Mouse (Mus musculus): ENCODE results near the gene Eps8l3. TPM values are rescaled to one million over a fixed set of nuclear protein-coding genes. Genes with fewer than 3 reads are reported as not detected.
"Not testable (repeated sequence)": the region's sequence is repeated elsewhere in the genome, so short reads cannot be mapped to it uniquely, and the experiment has no call there.

Eps8l3 gene
- polyA plus RNA-seq, 1 experiment from 2014 or later, result 0.38 TPM

DNA sequence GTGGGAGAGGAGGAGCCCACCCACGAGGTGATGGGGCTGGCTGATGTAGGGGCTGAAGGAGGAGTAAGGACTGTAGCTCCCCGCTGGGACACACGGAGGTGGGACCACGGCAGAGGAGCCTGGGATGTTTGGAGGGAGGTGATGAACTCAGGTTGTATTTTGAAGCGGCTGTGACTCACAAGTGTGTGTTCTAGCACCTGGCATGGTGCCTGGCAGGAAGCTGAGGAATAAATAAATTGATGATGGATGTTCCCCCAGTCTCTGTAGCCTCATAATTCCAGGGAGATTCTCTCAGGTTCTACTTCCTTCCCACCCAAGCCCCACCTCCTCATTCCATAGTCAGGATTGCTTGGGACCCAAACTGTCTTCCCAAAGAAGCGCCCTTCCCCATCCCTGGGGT lies 1.8 kb upstream of the Eps8l3 start:
- H3K27ac ChIP-seq, result no peak overlapping the region
- no peak overlapping the region for H3K4me3 ChIP-seq
- H3K9me3 ChIP-seq, result no peaks in the 10 kb centered on the region
- WGBS, result 66% methylated on average over 6 of the region's 6 CpGs
- no peaks in the 10 kb centered on the region for H3K27me3 ChIP-seq
- no peak overlapping the region for H3K4me2 ChIP-seq (replicated peaks)
- 0 out of 2 replicates have a peak, but pooled peaks cover 5% of the 10 kb centered on the region for H3K4me1 ChIP-seq
- no peaks in the 10 kb centered on the region for H3K36me3 ChIP-seq
- no peak for ATAC-seq (ENCODE audit: low FRiP score, low read depth)
- H3K9ac ChIP-seq, result no peak overlapping the region

DNA sequence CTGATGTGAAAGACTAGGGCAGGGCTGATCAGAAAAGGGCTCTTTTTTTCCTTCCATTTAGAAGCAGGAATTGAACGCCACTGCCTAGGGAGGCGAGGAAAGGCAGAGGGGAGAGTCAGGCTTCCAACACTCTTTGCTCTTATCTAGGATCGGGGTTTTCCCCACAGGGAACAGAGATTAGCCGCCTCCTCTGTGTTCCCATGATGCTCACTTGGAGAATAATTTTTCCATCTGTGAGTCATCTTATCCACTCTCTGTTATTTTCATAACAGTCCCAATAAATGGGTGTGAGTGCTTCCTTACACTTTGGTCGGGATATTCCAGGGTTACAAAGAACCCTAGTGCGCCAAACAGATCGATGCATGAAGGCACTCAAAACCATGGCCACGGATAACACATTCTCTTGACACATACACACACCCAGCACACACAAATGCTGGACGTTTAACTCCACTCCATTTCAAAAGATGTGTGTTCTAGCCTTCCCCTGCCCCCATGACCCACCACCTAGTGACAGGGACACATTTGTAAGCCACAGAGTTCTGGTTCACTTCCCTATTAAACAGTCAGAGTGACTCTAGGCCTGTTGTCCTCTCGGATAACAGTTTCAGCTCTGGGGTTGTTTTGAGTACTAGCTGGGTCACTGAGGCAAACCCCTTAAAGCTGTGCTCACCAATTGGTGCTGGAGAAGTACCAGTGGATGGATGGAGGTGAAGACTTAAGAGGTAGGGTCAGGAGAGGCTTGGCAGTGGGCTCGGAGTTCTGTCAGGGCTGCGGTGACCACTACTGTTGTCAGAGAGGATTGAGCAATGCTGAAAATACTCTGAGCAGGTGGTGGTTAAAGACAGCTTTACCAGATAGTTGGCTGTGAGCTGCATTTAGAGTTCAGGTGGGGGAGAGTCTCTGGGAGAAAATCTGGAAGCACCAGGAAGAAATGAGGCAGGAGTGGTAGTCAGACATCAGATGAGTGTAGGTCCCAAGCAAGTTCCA lies 1.0 kb downstream of the Eps8l3 start:
- H3K4me3 ChIP-seq, result no peak overlapping the region
- no peak for ATAC-seq (ENCODE audit: low FRiP score, low read depth)

DNA sequence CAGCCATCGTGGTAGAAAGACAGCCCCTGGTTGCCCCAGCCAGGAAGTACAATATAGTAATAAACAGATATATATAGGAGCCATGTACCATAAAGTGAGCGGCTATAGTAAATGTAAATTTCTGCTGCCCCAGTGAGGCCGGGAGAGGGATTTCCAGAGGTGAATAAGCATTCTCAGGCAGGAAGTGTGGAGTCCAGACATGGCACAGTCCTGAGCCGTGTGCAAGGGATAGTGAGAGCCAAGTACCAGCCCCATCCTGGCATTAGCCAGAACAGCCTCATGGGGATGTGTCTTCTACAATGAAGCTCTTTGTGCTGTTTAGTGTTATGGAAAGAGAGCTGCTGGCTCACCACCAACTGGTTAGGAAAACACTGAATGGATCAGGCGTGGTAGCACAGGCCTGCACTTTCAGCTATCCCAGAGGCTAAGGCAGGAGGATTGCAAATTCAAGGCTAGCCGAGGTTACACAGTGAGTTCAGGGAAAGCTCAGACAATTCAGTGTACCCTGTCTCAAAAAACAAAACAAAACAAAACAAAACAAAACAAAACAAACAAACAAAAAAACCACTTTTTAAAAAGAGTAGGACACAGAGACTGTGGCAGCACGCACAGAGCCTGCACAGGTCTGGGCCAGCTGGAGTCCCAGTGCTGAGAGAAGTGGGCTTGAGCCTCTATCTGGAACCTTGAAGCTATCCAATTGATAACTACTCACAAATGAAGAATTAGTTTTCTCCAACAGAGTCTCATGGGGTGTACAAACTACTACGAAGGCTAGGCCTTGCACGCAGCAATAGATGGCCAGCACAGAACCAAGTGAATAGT lies 10.9 kb downstream of the Eps8l3 start:
- 0 out of 2 replicates have a peak, but pooled peaks cover 7% of the 10 kb centered on the region for H3K4me1 ChIP-seq
- no peaks in the 10 kb centered on the region for H3K9me3 ChIP-seq
- no peak overlapping the region for H3K9ac ChIP-seq
- H3K36me3 ChIP-seq, result peaks cover 13% of the 10 kb centered on the region; the same call in 1 of the 2 replicates
- WGBS, result 77% methylated on average over 9 of the region's 9 CpGs
- H3K4me3 ChIP-seq, result no peak overlapping the region
- H3K27me3 ChIP-seq, result no peaks in the 10 kb centered on the region
- peak; percentile 88 for ATAC-seq (ENCODE audit: low FRiP score, low read depth)
- H3K27ac ChIP-seq, result peak overlapping the region; percentile 39; the same call in 1 of the 2 replicates
- no peak overlapping the region for H3K4me2 ChIP-seq (replicated peaks)

More for the DNA sequence above, 1.0 kb downstream of the Eps8l3 start:
- no peak overlapping the region for H3K9ac ChIP-seq
- WGBS, result 82% methylated on average over 12 of the region's 12 CpGs
- H3K36me3 ChIP-seq, result no peaks in the 10 kb centered on the region
- H3K4me1 ChIP-seq, result 0 out of 2 replicates have a peak, but pooled peaks cover 2% of the 10 kb centered on the region
- H3K4me2 ChIP-seq (replicated peaks), result no peak overlapping the region
- no peaks in the 10 kb centered on the region for H3K9me3 ChIP-seq
- no peak overlapping the region for H3K27ac ChIP-seq
- H3K27me3 ChIP-seq, result no peaks in the 10 kb centered on the region

DNA sequence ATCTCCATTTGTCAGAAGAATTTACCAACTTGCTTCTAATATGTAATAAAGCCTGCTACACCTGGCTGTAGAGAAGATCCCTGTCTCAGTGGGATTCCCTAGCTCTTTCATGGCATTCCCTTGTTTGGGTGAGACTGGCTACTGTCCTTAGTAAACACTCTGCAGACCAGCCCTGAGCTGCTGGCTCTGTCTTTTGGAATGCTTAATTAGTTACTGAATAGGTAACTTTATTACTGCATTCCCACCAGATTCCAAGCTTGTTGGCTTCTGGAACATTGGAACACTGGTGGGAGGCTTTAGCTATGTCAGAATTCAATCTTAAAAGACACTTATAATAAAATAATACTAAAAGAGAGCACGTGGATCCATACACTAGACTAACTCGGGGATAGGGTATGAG lies 12.2 kb downstream of the Eps8l3 start:
- not testable (repeated sequence) for H3K4me1 ChIP-seq; H3K9ac ChIP-seq; H3K4me3 ChIP-seq; H3K9me3 ChIP-seq; ATAC-seq (ENCODE audit: low FRiP score, low read depth); H3K27ac ChIP-seq; H3K4me2 ChIP-seq (replicated peaks); H3K27me3 ChIP-seq
- H3K36me3 ChIP-seq, result peaks cover 17% of the 10 kb centered on the region; the same call in 1 of the 2 replicates
- 90% methylated on average over 2 of the region's 2 CpGs for WGBS

DNA sequence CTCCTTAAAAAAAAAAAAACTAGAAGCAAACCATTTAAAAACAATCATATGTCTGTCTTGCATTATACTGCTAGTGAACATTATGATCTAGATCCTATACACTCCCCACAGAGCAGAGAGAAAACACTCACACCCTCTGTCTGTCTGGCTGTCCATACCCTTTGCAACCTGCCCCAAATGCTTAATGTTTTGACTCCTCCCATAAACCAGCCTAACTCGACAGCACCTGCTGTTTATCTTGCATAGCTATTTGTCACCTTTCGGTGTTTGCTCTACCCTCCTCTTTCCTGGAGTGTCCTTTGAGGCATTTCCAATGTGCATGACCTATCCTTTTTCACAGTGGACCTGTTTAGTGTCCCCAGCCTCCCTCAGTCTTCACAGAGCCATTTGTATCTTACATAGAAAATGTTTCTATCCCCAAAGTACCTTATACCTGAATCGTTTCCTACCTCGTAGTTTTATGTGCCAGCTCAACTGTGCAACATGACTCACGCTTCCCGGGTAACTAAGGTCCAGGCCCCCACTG lies 18.2 kb downstream of the Eps8l3 start:
- Histone ChIP-seq H3K36me3 (peaks cover 45% of the 10 kb centered on the region), H3K4me1 (peaks cover 9% of the 10 kb centered on the region), H3K9me3 (no peaks in the 10 kb centered on the region), H3K27ac (no peak overlapping the region), H3K4me3 (peak overlapping the region; percentile 77), H3K4me2 (replicated peaks) (peak overlapping the region; percentile 76), H3K27me3 (no peaks in the 10 kb centered on the region), H3K9ac (peak overlapping the region; percentile 88)
- WGBS, result 12% methylated on average over 6 of the region's 6 CpGs
- ATAC-seq (ENCODE audit: low FRiP score, low read depth), result 0 out of 2 replicates have a peak, but pooled peaks have one; percentile 1

DNA sequence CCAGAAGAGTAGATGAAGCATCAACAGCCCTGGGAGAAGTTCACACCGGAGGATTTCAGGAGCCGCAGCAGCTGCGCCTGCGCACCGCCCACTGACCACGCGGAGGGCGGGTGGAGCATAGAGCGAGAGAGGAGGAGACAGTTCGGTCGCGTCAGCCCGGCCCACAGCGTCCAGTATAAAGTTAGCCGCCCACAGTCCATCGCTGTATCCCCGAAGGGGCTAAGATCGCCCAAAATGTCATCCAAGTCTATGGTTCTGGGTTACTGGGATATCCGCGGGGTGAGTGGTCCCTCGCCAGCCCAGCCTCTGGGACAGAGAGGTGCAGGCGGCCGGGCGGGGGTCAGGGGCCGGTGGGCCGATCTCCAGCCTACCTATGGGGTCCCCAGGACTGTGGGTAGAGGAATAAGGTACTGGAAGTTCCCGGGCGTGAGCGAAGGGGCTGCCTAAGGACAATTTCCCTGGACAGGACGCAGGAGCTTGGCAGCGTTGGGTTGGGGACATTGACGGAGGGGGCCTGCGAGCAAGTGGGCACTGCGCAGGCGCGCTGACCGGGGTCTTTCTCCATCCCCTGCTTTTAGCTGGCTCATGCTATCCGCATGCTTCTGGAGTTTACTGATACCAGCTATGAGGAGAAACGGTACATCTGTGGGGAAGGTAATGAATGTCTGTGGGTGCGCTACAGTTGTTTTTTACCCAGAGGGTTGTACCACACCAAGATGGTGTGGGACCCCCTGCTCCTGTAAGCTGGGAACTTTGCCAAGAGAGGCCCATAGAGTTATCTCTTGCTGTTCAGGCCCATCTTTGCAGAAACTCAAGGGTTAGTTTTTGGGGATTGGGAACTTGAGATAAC lies 18.9 kb downstream of the Eps8l3 start, which contains the start of gene Gstm5:
Gstm5 (plus strand) TSS at position 102 of the 850 bp plus-strand sequence.
- 3% methylated on average over 40 of the region's 40 CpGs for WGBS
- Histone ChIP-seq H3K27ac (peak within 1 kb of the TSS; percentile 65), H3K9me3 (no peaks in the 10 kb centered on the region), H3K36me3 (peaks cover 45% of the 10 kb centered on the region), H3K4me1 (peaks cover 9% of the 10 kb centered on the region), H3K4me3 (peak within 1 kb of the TSS; percentile 77), H3K4me2 (replicated peaks) (peak within 1 kb of the TSS; percentile 76), H3K9ac (peak within 1 kb of the TSS; percentile 88), H3K27me3 (no peaks in the 10 kb centered on the region)
- peak; percentile 98 for ATAC-seq (ENCODE audit: low FRiP score, low read depth)

DNA sequence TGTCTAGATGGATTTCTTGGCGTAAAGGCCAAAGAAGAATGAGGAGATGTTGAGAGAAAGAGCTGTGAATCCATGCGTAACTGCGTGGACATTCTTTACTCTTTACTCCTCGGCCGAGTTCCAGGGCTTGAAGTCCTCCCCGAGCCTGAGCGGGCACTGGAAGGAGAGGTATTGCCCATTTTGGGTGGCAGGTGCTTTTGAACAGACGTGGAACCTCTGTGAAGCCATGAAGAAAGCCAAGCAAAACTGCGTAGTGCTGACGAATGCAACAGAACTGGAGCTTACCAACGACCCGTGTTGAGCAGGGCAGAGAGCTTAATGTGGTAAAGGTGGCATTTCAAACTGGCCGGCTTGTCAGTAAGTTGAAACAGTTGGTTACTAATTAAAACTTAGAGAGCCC lies 21.7 kb downstream of the Eps8l3 start:
- H3K27me3 ChIP-seq, result no peaks in the 10 kb centered on the region

DNA sequence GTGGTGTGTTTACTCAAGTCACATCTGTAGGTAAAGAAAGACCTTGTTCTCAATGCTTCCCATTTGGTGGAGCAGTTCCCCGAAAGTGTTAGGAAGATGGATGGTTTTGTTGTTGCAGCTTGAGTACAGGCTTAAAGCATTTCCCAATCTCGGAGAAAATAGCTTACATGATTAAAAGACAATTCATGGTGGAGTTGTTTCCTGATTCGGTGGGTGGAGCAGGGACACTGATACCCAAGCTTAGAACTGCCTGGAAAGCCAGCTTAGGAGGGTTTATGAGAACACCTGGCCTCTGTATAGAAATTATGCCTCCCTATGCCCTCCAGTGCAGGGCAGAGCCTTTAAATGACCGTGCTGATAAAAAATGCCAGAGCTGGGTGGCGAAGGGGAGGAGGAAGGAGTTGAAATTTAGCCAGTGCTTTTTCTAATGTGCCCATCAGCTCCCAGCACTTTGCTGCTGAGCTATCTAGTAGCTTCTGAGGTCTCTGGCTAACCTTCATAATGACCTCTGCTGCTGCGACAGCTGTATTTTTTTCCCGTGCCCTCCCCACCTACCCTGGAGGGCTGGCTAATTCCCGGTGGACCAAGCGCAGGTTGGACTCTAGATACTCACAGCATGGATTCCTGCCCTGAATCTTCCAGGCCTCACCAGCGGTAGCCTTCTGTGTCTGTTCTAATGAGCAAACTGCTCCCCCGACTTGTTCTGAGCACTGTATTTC lies 24.1 kb downstream of the Eps8l3 start:
- Histone ChIP-seq H3K4me3 (no peak overlapping the region), H3K4me2 (replicated peaks) (no peak overlapping the region), H3K27me3 (no peaks in the 10 kb centered on the region), H3K9me3 (no peaks in the 10 kb centered on the region), H3K36me3 (peaks cover 28% of the 10 kb centered on the region), H3K27ac (no peak overlapping the region), H3K9ac (no peak overlapping the region), H3K4me1 (peaks cover 10% of the 10 kb centered on the region)
- no peak for ATAC-seq (ENCODE audit: low FRiP score, low read depth)
- WGBS, result 49% methylated on average over 11 of the region's 11 CpGs

More for the DNA sequence above, 21.7 kb downstream of the Eps8l3 start:
- Histone ChIP-seq H3K4me3 (no peak overlapping the region), H3K9ac (no peak overlapping the region), H3K36me3 (peaks cover 28% of the 10 kb centered on the region), H3K4me2 (replicated peaks) (no peak overlapping the region), H3K27ac (no peak overlapping the region), H3K4me1 (peaks cover 14% of the 10 kb centered on the region), H3K9me3 (no peaks in the 10 kb centered on the region)
- no peak for ATAC-seq (ENCODE audit: low FRiP score, low read depth)
- 93% methylated on average over 13 of the region's 13 CpGs for WGBS

DNA sequence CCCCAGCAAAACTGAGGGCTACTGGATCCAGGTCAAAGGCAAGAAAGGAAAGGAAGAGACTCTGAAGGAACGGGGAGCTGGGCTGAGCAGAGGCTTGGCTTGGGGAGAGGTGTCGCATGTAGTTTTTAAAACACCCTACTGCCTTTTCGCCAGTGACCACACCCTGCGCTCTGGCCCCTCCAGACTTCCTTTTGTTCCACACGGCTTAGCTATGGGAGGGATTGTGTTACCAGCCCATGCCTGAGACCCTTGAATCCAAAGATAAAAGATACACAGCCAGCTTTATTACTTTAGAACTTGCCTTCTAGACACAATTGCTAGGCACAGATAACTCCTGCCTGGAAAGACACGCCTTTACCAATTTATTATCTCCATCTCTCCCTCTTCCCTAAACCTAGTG lies 28.9 kb downstream of the Eps8l3 start:
- ATAC-seq (ENCODE audit: low FRiP score, low read depth), result no peak
- peaks cover 5% of the 10 kb centered on the region for H3K4me1 ChIP-seq
- 51% methylated on average over 6 of the region's 6 CpGs for WGBS
- no peak overlapping the region for H3K27ac ChIP-seq
- H3K9me3 ChIP-seq, result no peaks in the 10 kb centered on the region
- no peak overlapping the region for H3K4me2 ChIP-seq (replicated peaks)
- no peaks in the 10 kb centered on the region for H3K36me3 ChIP-seq
- H3K9ac ChIP-seq, result no peak overlapping the region
- no peak overlapping the region for H3K4me3 ChIP-seq
- no peaks in the 10 kb centered on the region for H3K27me3 ChIP-seq

DNA sequence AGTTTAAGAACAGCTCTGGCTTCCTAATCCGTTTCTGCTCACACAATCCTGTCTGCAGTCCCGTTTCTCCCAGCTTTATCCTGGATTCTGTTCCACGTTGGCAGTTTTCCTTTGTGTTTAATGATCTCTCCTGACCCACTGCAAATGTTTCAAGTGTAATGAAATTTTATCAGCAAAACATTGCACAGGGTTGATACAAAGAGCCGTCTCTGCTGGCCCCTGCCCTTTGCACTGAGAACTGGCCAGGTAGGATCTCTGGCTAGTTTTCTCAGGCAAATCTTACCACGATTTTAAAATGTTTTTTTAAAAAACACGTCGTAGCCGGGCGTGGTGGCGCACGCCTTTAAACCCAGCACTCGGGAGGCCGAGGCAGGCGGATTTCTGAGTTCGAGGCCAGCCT lies 39.6 kb downstream of the Eps8l3 start:
- Histone ChIP-seq H3K4me3 (no peak overlapping the region), H3K4me1 (no peaks in the 10 kb centered on the region), H3K27me3 (no peaks in the 10 kb centered on the region), H3K27ac (no peak overlapping the region), H3K36me3 (no peaks in the 10 kb centered on the region), H3K9ac (no peak overlapping the region), H3K9me3 (no peaks in the 10 kb centered on the region), H3K4me2 (replicated peaks) (no peak overlapping the region)
- no peak for ATAC-seq (ENCODE audit: low FRiP score, low read depth)
- 79% methylated on average over 15 of the region's 15 CpGs for WGBS

DNA sequence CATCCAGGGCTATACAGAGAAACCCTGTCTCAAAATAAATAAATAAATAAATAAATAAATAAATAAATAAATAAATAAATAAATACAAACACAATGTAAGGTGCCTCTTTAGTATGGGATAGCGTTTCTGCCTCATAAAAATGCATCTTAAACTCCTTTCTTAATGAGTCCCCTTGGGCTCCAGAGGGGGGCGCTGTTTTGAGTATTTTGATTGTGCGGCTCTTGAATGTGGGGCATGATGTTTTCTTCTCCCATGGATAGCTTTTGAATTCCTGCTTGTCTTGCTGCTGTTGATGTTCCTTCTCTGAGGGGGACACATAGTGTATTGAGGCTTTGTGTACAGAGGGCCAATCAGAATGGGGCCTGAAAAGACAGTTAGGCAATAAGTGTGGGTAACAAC lies 40.1 kb downstream of the Eps8l3 start:
- Histone ChIP-seq H3K27me3 (no peaks in the 10 kb centered on the region), H3K4me1 (no peaks in the 10 kb centered on the region), H3K27ac (no peak overlapping the region), H3K9me3 (no peaks in the 10 kb centered on the region), H3K36me3 (no peaks in the 10 kb centered on the region), H3K4me2 (replicated peaks) (no peak overlapping the region), H3K9ac (no peak overlapping the region), H3K4me3 (no peak overlapping the region)
- no peak for ATAC-seq (ENCODE audit: low FRiP score, low read depth)
- 79% methylated on average over 3 of the region's 3 CpGs for WGBS
